Mouse (Mus musculus) bone marrow macrophage, adult 2 months (primary cell): Measurements from ENCODE around the gene Erich3.

ENCODE experiments used
- CTCF ChIP-seq: IDR thresholded peaks from 2 replicates; pipeline ENCODE4 v1.5.1; 2012; ENCODE audit warnings: low read depth, mild to moderate bottlenecking, low read length, moderate library complexity
- POLR2A ChIP-seq: IDR thresholded peaks from 2 replicates; pipeline ENCODE4 v1.6.1; 2012; ENCODE audit warnings: mild to moderate bottlenecking, low read depth, low read length, borderline replicate concordance

DNA sequence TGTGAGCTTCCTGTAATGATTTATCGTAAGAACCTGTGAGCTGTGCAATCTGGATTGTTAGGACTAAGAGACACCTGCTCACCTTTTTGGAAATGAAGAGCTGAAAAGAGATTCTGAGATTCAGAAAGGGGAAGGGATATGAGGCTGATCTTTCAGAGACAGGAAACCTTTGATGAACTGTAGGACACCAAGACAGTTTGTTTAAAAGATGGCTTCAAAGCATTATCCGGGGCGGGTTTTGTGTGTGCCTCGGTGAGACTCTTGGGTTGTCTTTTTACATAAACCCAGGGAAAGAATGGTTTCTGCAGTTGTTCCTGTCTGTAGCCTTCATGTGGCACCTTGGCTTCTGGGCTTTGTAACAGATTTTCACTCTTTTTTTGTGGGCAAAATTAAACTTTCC lies 30.2 kb downstream of the Erich3 start:
- TF ChIP-seq CTCF, result no peak
- no peak for TF ChIP-seq POLR2A
